Mouse (Mus musculus): ENCODE data around the gene Zfp13. TPM values are rescaled to one million over a fixed set of nuclear protein-coding genes. Genes with fewer than 3 reads are reported as not detected.
"Not testable (repeated sequence)": the region's sequence is repeated elsewhere in the genome, so short reads cannot be mapped to it uniquely, and the experiment has no call there.

Zfp13 gene
- total RNA-seq (2021), result 1 to 10 TPM; 6.2 to 6.3 TPM
- long read RNA-seq, experiment 1, partial matches to known transcripts, result 1 of 4 reads
- long read RNA-seq, experiment 1, other reads (novel, unspliced or antisense), result 2 of 4 reads
- long read RNA-seq, experiment 2, partial matches to known transcripts, result 0 of 4 reads
- long read RNA-seq, experiment 2, other reads (novel, unspliced or antisense), result 1 of 4 reads

GRCm38 (mm10) chr17:23598582-23599552 is at the start of gene Zfp13:
TSS of gene Zfp13 (minus strand) at chr17:23599487.
- DNase-seq (ENCODE audit: low spot score in 2 of 2), result peak; percentile 73 to 74

GRCm38 (mm10) chr17:23645894-23646293 is 46.6 kb upstream of the Zfp13 start:
- no peak for DNase-seq (ENCODE audit: low spot score in 2 of 2)

GRCm38 (mm10) chr17:23644613-23645495 is 45.6 kb upstream of the Zfp13 start, which contains the start of gene Mmp25:
TSS of gene Mmp25 (minus strand) at chr17:23645277.
- no peak for DNase-seq (ENCODE audit: low spot score in 2 of 2)

GRCm38 (mm10) chr17:23631241-23631640 is 32.0 kb upstream of the Zfp13 start:
- DNase-seq (ENCODE audit: low spot score in 2 of 2), result no peak

GRCm38 (mm10) chr17:23630195-23631020 is 31.1 kb upstream of the Zfp13 start:
- DNase-seq (ENCODE audit: low spot score in 2 of 2), result peak; percentile 73 to 80

GRCm38 (mm10) chr17:23627813-23628212 is 28.5 kb upstream of the Zfp13 start:
- no peak for DNase-seq (ENCODE audit: low spot score in 2 of 2)

GRCm38 (mm10) chr17:23620351-23620750 is 21.1 kb upstream of the Zfp13 start:
- DNase-seq (ENCODE audit: low spot score in 2 of 2), result no peak

- DNase-seq (ENCODE audit: low spot score in 2 of 2), result no peak
Observed at GRCm38 (mm10) chr17:23617087-23617486, 17.8 kb upstream of the Zfp13 start.

- DNase-seq (ENCODE audit: low spot score in 2 of 2), result peak; percentile 39 to 59
Observed at GRCm38 (mm10) chr17:23610361-23610800, 11.1 kb upstream of the Zfp13 start.

GRCm38 (mm10) chr17:23609612-23610011 is 10.3 kb upstream of the Zfp13 start:
- no peak for DNase-seq (ENCODE audit: low spot score in 2 of 2)

GRCm38 (mm10) chr17:23605220-23605619 is 5.9 kb upstream of the Zfp13 start:
- no peak for DNase-seq (ENCODE audit: low spot score in 2 of 2)

GRCm38 (mm10) chr17:23604394-23604793 is 5.1 kb upstream of the Zfp13 start:
- DNase-seq (ENCODE audit: low spot score in 2 of 2), result no peak

- DNase-seq (ENCODE audit: low spot score in 2 of 2), result no peak
Observed at GRCm38 (mm10) chr17:23603542-23603941, 4.3 kb upstream of the Zfp13 start.

GRCm38 (mm10) chr17:23603077-23603476 is 3.8 kb upstream of the Zfp13 start:
- no peak for DNase-seq (ENCODE audit: low spot score in 2 of 2)

GRCm38 (mm10) chr17:23601836-23602585 is 2.7 kb upstream of the Zfp13 start:
- no peak for DNase-seq (ENCODE audit: low spot score in 2 of 2)

- DNase-seq (ENCODE audit: low spot score in 2 of 2), result no peak
Observed at GRCm38 (mm10) chr17:23600641-23601622, 1.6 kb upstream of the Zfp13 start, which contains the start of gene Zscan10. TSS of gene Zscan10 (plus strand) at chr17:23600856.

GRCm38 (mm10) chr17:23599605-23600063 is 347 bp upstream of the Zfp13 start:
- DNase-seq (ENCODE audit: low spot score in 2 of 2), result no peak

- not testable (repeated sequence) for DNase-seq (ENCODE audit: low spot score in 2 of 2)
Observed at GRCm38 (mm10) chr17:23595139-23595538, 4.1 kb downstream of the Zfp13 start.

Measured in adrenal gland, adult 18-20 months (tissue).